Mouse (Mus musculus) brain, embryonic 14.5 days (tissue): ENCODE results near the gene Stom.

ENCODE experiments used
- CTCF ChIP-seq: fragments of 200-500 bp; IDR thresholded peaks from 2 replicates; pipeline ENCODE4 v1.5.1; 2012; ENCODE audit warnings: inconsistent platforms, mild to moderate bottlenecking, moderate library complexity, borderline replicate concordance; ENCODE audit not compliant: insufficient read depth, insufficient read length; ENCODE audit errors: extremely low read depth
- POLR2A ChIP-seq: fragments of 200-500 bp; IDR thresholded peaks from 2 replicates; pipeline ENCODE4 v1.6.1; 2012; ENCODE audit warnings: mild to moderate bottlenecking, inconsistent platforms, borderline replicate concordance; ENCODE audit not compliant: poor library complexity, insufficient read depth, insufficient read length, severe bottlenecking; ENCODE audit errors: extremely low read depth

- no peak for TF ChIP-seq CTCF
- TF ChIP-seq POLR2A: no peak
Observed at GRCm38 (mm10) chr2:35264095-35264494, 72.7 kb downstream of the Stom start.
